Mouse (Mus musculus) olfactory bulb, adult 2 months (tissue): ENCODE data around the gene Rundc3b. TPM values are rescaled to one million over a fixed set of nuclear protein-coding genes. Genes with fewer than 3 reads are reported as not detected.

Source experiments
- H3K27ac ChIP-seq: fragments of 200-500 bp; 2 replicates; pipeline ENCODE4 v1.5.1; 2012; ENCODE audit warnings: low read depth, low read length; ENCODE audit not compliant: insufficient read depth
- H3K4me1 ChIP-seq: fragments of 200-500 bp; 2 replicates; pipeline ENCODE4 v1.6.1; 2012; ENCODE audit warnings: low read length; ENCODE audit not compliant: control insufficient read depth, insufficient read depth
- H3K4me3 ChIP-seq: fragments of 200-500 bp; 2 replicates; pipeline ENCODE4 v1.5.1; 2012; ENCODE audit warnings: mild to moderate bottlenecking, low read depth, low read length, moderate library complexity; ENCODE audit not compliant: insufficient read depth
- CTCF ChIP-seq: fragments of 200-500 bp; IDR thresholded peaks from 2 replicates; pipeline ENCODE4 v1.5.1; 2012; ENCODE audit warnings: low read depth, mild to moderate bottlenecking, low read length, moderate library complexity; ENCODE audit not compliant: insufficient read depth
- POLR2A ChIP-seq: fragments of 200-500 bp; IDR thresholded peaks from 2 replicates; pipeline ENCODE4 v1.6.1; 2012; ENCODE audit warnings: mild to moderate bottlenecking, low read depth, low read length, moderate library complexity; ENCODE audit not compliant: insufficient read depth
- WGBS: fragments of 180-500 bp; shearing (Covaris S2); methylation state at CpG from one replicate; pipeline ENCODE4 v1.1.7; 2018; 5-methylcytosine and 5-hydroxymethylcytosine counted together
- polyA plus RNA-seq: library from polyadenylated mRNA; stranded (reverse); fragments of >200 nt; gene quantifications from 2 replicates; pipeline ENCODE4 v1.2.4, GENCODE M21; 2012; ENCODE audit warnings: low replicate concordance; ENCODE audit not compliant: missing spikeins, insufficient read depth, insufficient read length

The Rundc3b gene
- polyA plus RNA-seq, 1 experiment = not detected

- Histone ChIP-seq H3K27ac (no peak overlapping the region), H3K4me3 (no peak overlapping the region), H3K4me1 (no peaks in the 10 kb centered on the region)
- TF ChIP-seq POLR2A = no peak
- TF ChIP-seq CTCF = no peak
Measured at GRCm38 (mm10) chr5:8634489-8634975, 11.8 kb upstream of the Rundc3b start.

DNA sequence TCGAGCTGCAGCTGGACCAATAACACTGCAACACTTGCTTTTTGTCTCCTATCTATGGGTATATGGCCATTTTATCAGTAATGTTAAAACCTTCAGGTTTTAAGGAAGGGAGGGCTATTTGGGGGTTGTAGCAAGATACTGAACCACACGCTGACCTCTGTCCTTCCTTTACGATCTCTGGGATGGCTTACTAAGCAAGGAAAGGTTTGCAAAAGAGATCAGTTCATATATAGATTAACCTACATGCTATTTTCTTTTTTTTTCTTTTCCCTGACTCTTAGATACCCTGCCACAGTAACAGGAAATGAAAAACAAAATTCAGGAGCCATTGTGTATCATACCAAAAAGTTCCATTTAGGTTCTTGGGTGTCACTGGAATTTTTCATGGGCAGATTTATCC lies 10.1 kb upstream of the Rundc3b start:
- Histone ChIP-seq H3K4me3 (no peak overlapping the region), H3K27ac (no peak overlapping the region), H3K4me1 (no peaks in the 10 kb centered on the region)
- 91% methylated on average over 3 of the region's 3 CpGs for WGBS
- no peak for TF ChIP-seq POLR2A
- TF ChIP-seq CTCF = no peak

GRCm38 (mm10) chr5:8622071-8622595 lies 619 bp downstream of the Rundc3b start:
- TF ChIP-seq POLR2A (no peak), CTCF (no peak)
- Histone ChIP-seq H3K4me1 (0 out of 2 replicates have a peak, but pooled peaks cover 4% of the 10 kb centered on the region), H3K27ac (no peak overlapping the region), H3K4me3 (peak overlapping the region; percentile 95)
- 1% methylated on average over 49 of the region's 49 CpGs for WGBS

DNA sequence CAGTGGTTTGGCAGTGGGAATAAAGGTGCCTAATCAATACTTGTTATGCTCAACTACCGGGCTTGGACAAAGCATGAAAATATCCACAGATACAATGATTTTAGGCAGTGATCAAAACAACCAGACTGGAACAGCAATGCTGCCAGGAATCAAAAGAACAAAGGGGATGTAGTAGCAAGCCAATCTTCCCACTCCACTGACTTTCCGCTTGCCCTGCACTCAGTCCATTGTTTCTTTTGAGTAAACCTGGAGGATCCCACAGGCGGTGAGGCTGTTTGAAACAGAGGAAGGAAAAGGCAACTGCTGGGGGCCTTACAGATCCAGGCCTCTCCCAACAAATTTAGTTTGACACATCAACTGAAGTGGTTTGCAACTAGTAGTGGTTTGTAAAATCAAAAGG lies 51.6 kb downstream of the Rundc3b start:
- Histone ChIP-seq H3K27ac (no peak overlapping the region), H3K4me3 (no peak overlapping the region), H3K4me1 (no peaks in the 10 kb centered on the region)
- WGBS = 70% methylated on average over 3 of the region's 3 CpGs
- TF ChIP-seq POLR2A = no peak
- TF ChIP-seq CTCF = no peak

GRCm38 (mm10) chr5:8566867-8567266 lies 55.9 kb downstream of the Rundc3b start:
- no peak overlapping the region for H3K27ac ChIP-seq
- TF ChIP-seq CTCF (no peak), POLR2A (no peak)
- no peak overlapping the region for H3K4me3 ChIP-seq
- H3K4me1 ChIP-seq = no peaks in the 10 kb centered on the region
- WGBS = 53% methylated on average over 3 of the region's 3 CpGs

GRCm38 (mm10) chr5:8544512-8544911 lies 78.2 kb downstream of the Rundc3b start:
- no peak overlapping the region for H3K4me3 ChIP-seq
- H3K27ac ChIP-seq = no peak overlapping the region
- no peaks in the 10 kb centered on the region for H3K4me1 ChIP-seq
- TF ChIP-seq CTCF = no peak
- no peak for TF ChIP-seq POLR2A
- 48% methylated on average over 2 of the region's 5 CpGs for WGBS

DNA sequence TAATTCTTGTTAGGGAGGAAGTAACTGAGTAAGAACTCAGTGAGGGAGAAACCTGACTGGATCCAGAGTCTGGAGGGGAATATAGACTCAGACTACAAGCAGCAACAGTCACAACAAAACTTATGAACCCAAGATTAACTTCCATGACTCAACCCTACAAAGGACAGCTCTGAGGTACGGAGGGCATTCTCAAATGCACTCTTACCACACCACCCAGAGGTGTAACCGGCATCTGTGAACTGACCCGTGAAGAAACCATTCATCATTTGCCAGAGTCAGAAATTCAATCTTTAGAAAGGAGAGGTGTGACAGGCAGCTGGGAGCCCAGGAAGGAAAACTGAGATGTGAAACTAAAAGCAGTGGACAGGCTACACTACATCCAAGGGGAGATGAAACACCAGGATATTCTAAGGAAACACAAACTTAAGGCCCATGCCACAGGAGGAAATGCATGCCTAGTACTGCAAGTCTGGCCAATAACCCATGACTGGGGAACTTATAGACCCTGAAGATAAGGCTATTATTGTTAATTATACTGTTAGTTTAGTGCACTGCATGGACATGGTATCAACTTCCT lies 80.0 kb downstream of the Rundc3b start:
- WGBS = 69% methylated on average over 3 of the region's 3 CpGs
- TF ChIP-seq POLR2A (no peak), CTCF (no peak)

GRCm38 (mm10) chr5:8541120-8542117 lies 81.3 kb downstream of the Rundc3b start:
- Histone ChIP-seq H3K4me1 (no peaks in the 10 kb centered on the region), H3K4me3 (no peak overlapping the region), H3K27ac (no peak overlapping the region)
- WGBS = 80% methylated on average over 7 of the region's 7 CpGs
- TF ChIP-seq CTCF = no peak
- TF ChIP-seq POLR2A = no peak

More for the DNA sequence above, 80.0 kb downstream of the Rundc3b start:
- Histone ChIP-seq H3K4me3 (no peak overlapping the region), H3K27ac (no peak overlapping the region), H3K4me1 (no peaks in the 10 kb centered on the region)

DNA sequence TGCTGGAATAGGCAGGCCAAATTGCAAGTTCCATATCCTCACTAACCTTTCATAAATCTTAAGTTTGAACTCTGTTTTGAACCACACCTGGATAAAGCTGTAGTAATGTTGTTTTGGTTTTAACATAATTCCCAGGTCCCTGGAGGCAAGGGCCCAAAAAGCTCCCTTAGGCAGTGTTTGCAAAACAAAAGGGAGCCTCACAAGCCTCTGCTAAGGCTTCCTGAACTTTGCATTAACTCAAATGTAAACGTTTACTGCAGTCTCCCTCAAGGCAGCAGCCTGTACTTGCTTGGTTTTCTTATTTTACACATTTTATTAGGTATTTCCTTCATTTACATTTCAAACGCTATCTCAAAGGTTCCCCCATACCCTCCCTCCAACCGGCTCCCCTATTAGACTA lies 103.7 kb downstream of the Rundc3b start:
- no peak for TF ChIP-seq POLR2A
- no peak for TF ChIP-seq CTCF
- Histone ChIP-seq H3K27ac (no peak overlapping the region), H3K4me3 (no peak overlapping the region), H3K4me1 (no peaks in the 10 kb centered on the region)
- 66% methylated on average over 3 of the region's 3 CpGs for WGBS
